Mouse (Mus musculus): ENCODE data around the gene Eno2.
"Not testable (repeated sequence)": the region's sequence is repeated elsewhere in the genome, so short reads cannot be mapped to it uniquely, and the experiment has no call there.

Eno2 gene

GRCm38 (mm10) chr6:124805341-124806321, 36.2 kb upstream of the Eno2 start:
- peak; percentile 61 to 66 for DNase-seq (ENCODE audit: low spot score in 2 of 2)

- DNase-seq (ENCODE audit: low spot score in 2 of 2) = no peak
Measured at GRCm38 (mm10) chr6:124804341-124804740, 34.9 kb upstream of the Eno2 start.

- DNase-seq (ENCODE audit: low spot score in 2 of 2) = not testable (repeated sequence)
Measured at GRCm38 (mm10) chr6:124803691-124804090, 34.2 kb upstream of the Eno2 start.

GRCm38 (mm10) chr6:124803061-124803460, 33.6 kb upstream of the Eno2 start:
- DNase-seq (ENCODE audit: low spot score in 2 of 2) = no peak

- not testable (repeated sequence) for DNase-seq (ENCODE audit: low spot score in 2 of 2)
Measured at GRCm38 (mm10) chr6:124802400-124802799, 32.9 kb upstream of the Eno2 start.

- DNase-seq (ENCODE audit: low spot score in 2 of 2) = no peak
Measured at GRCm38 (mm10) chr6:124796200-124796599, 26.7 kb upstream of the Eno2 start.

- no peak for DNase-seq (ENCODE audit: low spot score in 2 of 2)
Measured at GRCm38 (mm10) chr6:124795781-124796180, 26.3 kb upstream of the Eno2 start.

- DNase-seq (ENCODE audit: low spot score in 2 of 2) = no peak
Measured at GRCm38 (mm10) chr6:124791911-124792310, 22.4 kb upstream of the Eno2 start.

GRCm38 (mm10) chr6:124790121-124790520, 20.6 kb upstream of the Eno2 start:
- no peak for DNase-seq (ENCODE audit: low spot score in 2 of 2)

- DNase-seq (ENCODE audit: low spot score in 2 of 2) = no peak
Measured at GRCm38 (mm10) chr6:124789519-124789918, 20.0 kb upstream of the Eno2 start.

GRCm38 (mm10) chr6:124787722-124788121, 18.2 kb upstream of the Eno2 start:
- DNase-seq (ENCODE audit: low spot score in 2 of 2) = no peak

GRCm38 (mm10) chr6:124786756-124787420, 17.4 kb upstream of the Eno2 start:
- no peak for DNase-seq (ENCODE audit: low spot score in 2 of 2)

- peak; percentile 33 to 47 for DNase-seq (ENCODE audit: low spot score in 2 of 2)
Measured at GRCm38 (mm10) chr6:124782436-124782835, 13.0 kb upstream of the Eno2 start.

GRCm38 (mm10) chr6:124780917-124781316, 11.4 kb upstream of the Eno2 start:
- DNase-seq (ENCODE audit: low spot score in 2 of 2) = no peak

GRCm38 (mm10) chr6:124779984-124780416, 10.5 kb upstream of the Eno2 start:
- no peak for DNase-seq (ENCODE audit: low spot score in 2 of 2)

- peak; percentile 71 for DNase-seq (ENCODE audit: low spot score in 2 of 2)
Measured at GRCm38 (mm10) chr6:124779222-124779983, 9.9 kb upstream of the Eno2 start, which contains the start of gene Lrrc23. Gene Lrrc23, minus strand, starts transcription at chr6:124779727.

- no peak for DNase-seq (ENCODE audit: low spot score in 2 of 2)
Measured at GRCm38 (mm10) chr6:124770511-124770910, 1.0 kb upstream of the Eno2 start.

GRCm38 (mm10) chr6:124770013-124770412, 540 bp upstream of the Eno2 start:
- DNase-seq (ENCODE audit: low spot score in 2 of 2) = no peak

- no peak for DNase-seq (ENCODE audit: low spot score in 2 of 2)
Measured at GRCm38 (mm10) chr6:124768704-124769044, 799 bp downstream of the Eno2 start.

- DNase-seq (ENCODE audit: low spot score in 2 of 2) = no peak
Measured at GRCm38 (mm10) chr6:124767920-124768703, 1.4 kb downstream of the Eno2 start.

- no peak for DNase-seq (ENCODE audit: low spot score in 2 of 2)
Measured at GRCm38 (mm10) chr6:124767536-124767919, 1.9 kb downstream of the Eno2 start.

Data from thymus, postnatal 10 days (tissue).